Mouse (Mus musculus): ENCODE data around the gene Vars2.

Vars2 gene

DNA sequence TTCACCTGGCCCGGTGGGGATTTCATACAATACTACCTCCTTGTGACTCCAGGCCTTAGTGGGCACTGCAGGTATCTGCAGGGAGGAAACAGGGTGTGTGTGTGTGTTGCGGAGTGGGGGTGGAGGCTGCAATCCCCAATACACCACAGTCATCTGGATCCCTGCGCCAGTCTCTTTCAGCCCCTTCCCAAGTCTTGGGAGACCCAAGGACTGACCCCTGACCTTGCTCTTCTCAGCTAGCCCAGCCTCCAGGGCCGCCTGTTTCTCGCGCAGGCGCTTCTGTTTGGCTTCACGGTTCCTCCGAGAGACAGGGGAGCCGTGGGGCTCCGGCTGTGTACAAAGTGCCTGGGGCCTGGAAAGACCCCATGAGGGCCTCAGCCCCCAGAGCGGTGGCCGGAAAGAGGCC is 538 bp downstream of the Vars2 start:
- TF ChIP-seq CTCF (conservative IDR thresholded peaks at IDR 0.05; ENCODE audit: low read length) (no peak), POU5F1 (IDR thresholded peaks at IDR 0.05; ENCODE audit: borderline replicate concordance, low read length) (no peak), NANOG (IDR thresholded peaks at IDR 0.05; ENCODE audit: borderline replicate concordance, low read length) (no peak)
- Histone ChIP-seq H3K9me3 (ENCODE audit: low read length) (no peaks in the 10 kb centered on the region), H3K4me1 (replicated peaks; ENCODE audit: low read depth, low read length) (peaks cover 49% of the 10 kb centered on the region), H3K4me3 (replicated peaks; ENCODE audit: low read length) (peak overlapping the region; percentile 89), H3K36me3 (ENCODE audit: insufficient read depth, low read length) (peaks cover 77% of the 10 kb centered on the region), H3K27me3 (ENCODE audit: insufficient read depth, low read length) (no peaks in the 10 kb centered on the region)

DNA sequence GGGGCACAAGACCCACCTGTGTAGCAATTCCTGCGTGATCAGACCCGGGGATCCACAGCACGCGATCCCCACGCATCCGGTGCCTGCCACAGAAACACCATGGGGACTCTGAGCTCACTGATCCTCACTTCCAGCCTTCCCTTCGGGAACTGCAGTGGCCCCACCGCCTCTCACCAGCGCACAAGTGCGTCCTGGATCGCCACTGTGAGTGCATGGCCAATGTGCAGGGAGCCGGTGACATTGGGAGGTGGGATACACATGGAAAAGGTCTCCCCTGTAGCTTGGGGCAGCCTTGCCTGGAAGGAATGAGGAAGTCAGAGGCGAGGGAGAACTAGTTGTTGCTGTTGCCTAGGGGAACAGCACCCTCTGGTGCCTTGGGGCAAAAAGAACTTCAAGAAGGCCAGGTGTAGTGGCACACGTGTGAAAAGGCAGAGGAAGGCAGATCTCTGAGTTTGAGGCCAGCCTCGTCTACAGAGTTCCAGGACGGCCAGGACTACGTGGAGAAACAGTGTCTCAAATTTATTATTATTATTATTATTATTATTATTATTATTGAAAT is 1.4 kb downstream of the Vars2 start:
- no peaks in the 10 kb centered on the region for H3K9me3 ChIP-seq (ENCODE audit: low read length)
- H3K27me3 ChIP-seq (ENCODE audit: insufficient read depth, low read length), result no peaks in the 10 kb centered on the region
- TF ChIP-seq NANOG (IDR thresholded peaks at IDR 0.05; ENCODE audit: borderline replicate concordance, low read length) (no peak), CTCF (conservative IDR thresholded peaks at IDR 0.05; ENCODE audit: low read length) (peak; percentile 13; the same call in 1 of the 2 replicates)
- peak overlapping the region; percentile 46; the same call in 1 of the 2 replicates for H3K4me3 ChIP-seq (replicated peaks; ENCODE audit: low read length)
- H3K36me3 ChIP-seq (ENCODE audit: insufficient read depth, low read length), result peaks cover 77% of the 10 kb centered on the region
- peaks cover 46% of the 10 kb centered on the region for H3K4me1 ChIP-seq (replicated peaks; ENCODE audit: low read depth, low read length)

DNA sequence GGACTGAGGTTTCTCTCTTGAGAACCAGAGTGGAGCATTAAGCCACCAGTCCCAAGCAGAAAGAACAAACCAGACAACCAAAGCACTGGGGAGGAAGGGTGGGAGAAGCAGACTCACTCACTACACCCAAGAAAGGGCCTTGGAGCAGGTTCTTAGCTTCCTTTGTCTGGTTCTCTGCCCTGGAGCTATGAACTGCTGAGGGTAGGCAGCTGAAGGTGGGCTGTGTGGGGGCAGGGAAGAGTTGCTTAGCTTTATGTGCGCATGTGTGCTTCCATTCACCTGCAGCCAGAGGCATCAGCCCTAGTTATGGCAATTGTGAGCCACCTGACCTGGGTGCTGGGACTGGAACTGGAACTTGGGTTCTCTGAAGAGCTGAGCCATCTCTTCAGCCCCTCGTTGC is 14.3 kb downstream of the Vars2 start:
- Histone ChIP-seq H3K4me3 (replicated peaks; ENCODE audit: low read length) (no peak overlapping the region), H3K9me3 (ENCODE audit: low read length) (no peaks in the 10 kb centered on the region), H3K27me3 (ENCODE audit: insufficient read depth, low read length) (peaks cover 14% of the 10 kb centered on the region; the same call in 1 of the 2 replicates), H3K36me3 (ENCODE audit: insufficient read depth, low read length) (peaks cover 39% of the 10 kb centered on the region), H3K4me1 (replicated peaks; ENCODE audit: low read depth, low read length) (peaks cover 46% of the 10 kb centered on the region)
- TF ChIP-seq NANOG (IDR thresholded peaks at IDR 0.05; ENCODE audit: borderline replicate concordance, low read length), result no peak

DNA sequence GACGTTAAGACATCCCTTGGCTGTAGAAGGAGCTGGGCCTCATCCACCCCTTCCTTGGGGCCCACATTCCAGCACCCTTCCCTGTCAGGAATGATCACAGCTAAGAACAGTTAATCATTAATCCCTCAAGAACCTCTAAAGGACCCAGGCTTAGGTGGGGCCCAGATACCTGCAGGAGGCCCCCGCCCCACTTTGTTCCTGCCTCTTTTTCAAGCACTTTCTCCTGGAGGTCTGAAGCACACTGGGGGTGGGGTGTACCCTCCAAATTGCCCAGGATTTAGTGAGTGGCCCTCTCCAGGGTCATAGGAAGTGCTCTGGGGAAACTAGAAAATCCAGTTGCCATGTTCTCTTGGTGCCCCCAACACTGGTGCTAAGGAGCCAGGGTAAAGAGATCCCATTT is 18.0 kb downstream of the Vars2 start:
- H3K4me3 ChIP-seq (replicated peaks; ENCODE audit: low read length), result no peak overlapping the region
- TF ChIP-seq NANOG (IDR thresholded peaks at IDR 0.05; ENCODE audit: borderline replicate concordance, low read length) (no peak), POU5F1 (IDR thresholded peaks at IDR 0.05; ENCODE audit: borderline replicate concordance, low read length) (no peak), CTCF (conservative IDR thresholded peaks at IDR 0.05; ENCODE audit: low read length) (no peak)
- H3K27me3 ChIP-seq (ENCODE audit: insufficient read depth, low read length), result peaks cover 31% of the 10 kb centered on the region
- H3K9me3 ChIP-seq (ENCODE audit: low read length), result no peaks in the 10 kb centered on the region; the same call in 1 of the 2 replicates
- peaks cover 37% of the 10 kb centered on the region for H3K4me1 ChIP-seq (replicated peaks; ENCODE audit: low read depth, low read length)
- peaks cover 2% of the 10 kb centered on the region; the same call in 1 of the 2 replicates for H3K36me3 ChIP-seq (ENCODE audit: insufficient read depth, low read length)

DNA sequence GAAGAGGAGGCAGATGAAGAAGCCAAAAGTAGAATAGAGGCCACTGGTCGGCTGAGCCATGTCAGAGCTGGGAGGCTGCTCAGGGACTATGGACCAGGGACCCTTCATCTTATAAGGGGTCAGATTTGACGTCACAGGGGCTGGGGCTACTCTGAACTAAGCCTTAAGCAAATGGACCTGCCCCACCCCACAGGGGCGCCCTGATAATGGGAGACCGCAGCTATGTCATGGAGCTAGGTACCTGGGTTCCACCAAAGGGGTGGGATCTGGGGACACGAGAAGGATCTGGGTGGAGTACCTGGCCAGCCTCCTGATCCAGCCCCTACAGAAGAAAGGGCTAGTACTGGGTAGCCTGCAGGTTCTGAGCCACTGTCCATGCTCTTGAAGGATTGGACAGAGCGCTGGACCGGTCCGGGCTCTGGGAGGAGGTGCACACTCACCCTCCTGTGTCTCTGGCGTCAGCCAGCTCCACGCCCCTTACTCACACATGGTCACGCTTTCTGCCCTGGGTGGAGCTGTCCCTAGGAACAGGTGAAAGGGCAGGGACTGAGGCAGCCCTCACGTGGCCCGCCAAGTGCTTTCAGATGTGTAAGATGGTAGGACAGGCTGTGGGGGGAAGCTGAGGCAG is 23.7 kb downstream of the Vars2 start, which contains the start of gene Mucl3:
TSS of gene Mucl3 (minus strand) at position 87 of the 628 bp plus-strand sequence.
- TF ChIP-seq CTCF (conservative IDR thresholded peaks at IDR 0.05; ENCODE audit: low read length), result no peak
- TF ChIP-seq NANOG (IDR thresholded peaks at IDR 0.05; ENCODE audit: borderline replicate concordance, low read length), result no peak
- no peak for TF ChIP-seq POU5F1 (IDR thresholded peaks at IDR 0.05; ENCODE audit: borderline replicate concordance, low read length)
- H3K4me3 ChIP-seq (replicated peaks; ENCODE audit: low read length), result no peak within 1 kb of the TSS
- H3K4me1 ChIP-seq (replicated peaks; ENCODE audit: low read depth, low read length), result peaks cover 13% of the 10 kb centered on the region
- no peaks in the 10 kb centered on the region for H3K36me3 ChIP-seq (ENCODE audit: insufficient read depth, low read length)
- H3K27me3 ChIP-seq (ENCODE audit: insufficient read depth, low read length), result peaks cover 43% of the 10 kb centered on the region
- H3K9me3 ChIP-seq (ENCODE audit: low read length), result no peaks in the 10 kb centered on the region; the same call in 1 of the 2 replicates

DNA sequence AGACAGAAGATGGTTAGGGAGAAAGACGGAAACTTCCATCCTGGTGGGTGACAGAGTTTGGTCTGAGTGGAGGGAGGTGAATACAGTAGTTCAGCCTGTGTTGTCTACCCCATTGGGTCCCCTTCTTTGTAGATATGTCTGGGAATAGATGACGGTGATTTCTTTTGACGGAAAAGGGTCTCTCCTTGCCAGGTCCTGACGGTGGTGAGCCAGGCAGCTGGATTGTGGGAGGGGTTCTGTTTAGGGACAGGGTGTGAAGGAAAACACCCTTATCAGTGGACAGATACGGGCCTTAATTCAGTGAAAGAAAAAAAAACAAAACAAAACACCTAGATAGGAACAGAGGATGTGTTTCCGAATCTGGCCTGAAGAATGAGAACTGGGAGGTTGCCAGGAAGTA is 28.0 kb downstream of the Vars2 start:
- peaks cover 35% of the 10 kb centered on the region for H3K4me1 ChIP-seq (replicated peaks; ENCODE audit: low read depth, low read length)
- peaks cover 27% of the 10 kb centered on the region for H3K27me3 ChIP-seq (ENCODE audit: insufficient read depth, low read length)
- TF ChIP-seq POU5F1 (IDR thresholded peaks at IDR 0.05; ENCODE audit: borderline replicate concordance, low read length), result no peak
- no peak for TF ChIP-seq CTCF (conservative IDR thresholded peaks at IDR 0.05; ENCODE audit: low read length)
- no peak overlapping the region for H3K4me3 ChIP-seq (replicated peaks; ENCODE audit: low read length)
- H3K9me3 ChIP-seq (ENCODE audit: low read length), result no peaks in the 10 kb centered on the region
- H3K36me3 ChIP-seq (ENCODE audit: insufficient read depth, low read length), result no peaks in the 10 kb centered on the region

DNA sequence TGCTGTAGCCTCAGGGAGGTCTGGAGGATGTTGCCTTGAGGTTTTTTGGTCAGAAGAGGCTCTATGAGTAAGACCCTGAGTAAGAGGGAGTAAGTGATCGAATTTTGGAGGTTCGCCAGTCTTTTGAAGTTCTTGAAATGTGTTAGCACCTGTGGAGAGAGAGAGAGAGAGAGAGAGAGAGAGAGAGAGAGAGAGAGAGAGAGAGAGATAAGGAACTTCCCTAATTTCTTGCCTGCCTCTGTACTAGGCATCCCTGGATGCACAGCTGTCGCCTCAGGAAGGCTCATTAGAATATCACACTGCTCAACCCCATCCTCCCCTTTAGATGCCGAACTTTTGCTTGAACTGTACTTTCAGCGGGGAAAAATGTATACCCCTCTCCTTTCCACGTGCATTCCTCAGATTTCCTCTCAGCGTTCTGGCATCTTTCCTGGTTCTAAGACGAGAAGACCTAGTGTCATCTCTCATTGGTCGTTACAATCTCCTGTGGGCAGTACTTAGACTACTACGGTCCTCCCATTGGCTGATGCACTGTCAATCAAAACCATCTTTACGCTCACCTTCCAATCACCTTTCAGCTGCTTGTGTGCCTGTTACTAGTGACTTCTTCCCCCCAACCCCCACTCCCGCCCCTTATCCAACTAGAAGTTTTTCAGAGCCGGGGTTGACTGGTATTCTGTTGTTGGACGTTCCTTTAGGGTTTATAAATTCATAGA is 28.8 kb downstream of the Vars2 start:
- TF ChIP-seq POU5F1 (IDR thresholded peaks at IDR 0.05; ENCODE audit: borderline replicate concordance, low read length) (no peak), NANOG (IDR thresholded peaks at IDR 0.05; ENCODE audit: borderline replicate concordance, low read length) (no peak), CTCF (conservative IDR thresholded peaks at IDR 0.05; ENCODE audit: low read length) (no peak)
- H3K4me1 ChIP-seq (replicated peaks; ENCODE audit: low read depth, low read length), result peaks cover 40% of the 10 kb centered on the region
- H3K36me3 ChIP-seq (ENCODE audit: insufficient read depth, low read length), result no peaks in the 10 kb centered on the region
- peaks cover 20% of the 10 kb centered on the region for H3K27me3 ChIP-seq (ENCODE audit: insufficient read depth, low read length)
- H3K4me3 ChIP-seq (replicated peaks; ENCODE audit: low read length), result no peak overlapping the region
- H3K9me3 ChIP-seq (ENCODE audit: low read length), result no peaks in the 10 kb centered on the region

DNA sequence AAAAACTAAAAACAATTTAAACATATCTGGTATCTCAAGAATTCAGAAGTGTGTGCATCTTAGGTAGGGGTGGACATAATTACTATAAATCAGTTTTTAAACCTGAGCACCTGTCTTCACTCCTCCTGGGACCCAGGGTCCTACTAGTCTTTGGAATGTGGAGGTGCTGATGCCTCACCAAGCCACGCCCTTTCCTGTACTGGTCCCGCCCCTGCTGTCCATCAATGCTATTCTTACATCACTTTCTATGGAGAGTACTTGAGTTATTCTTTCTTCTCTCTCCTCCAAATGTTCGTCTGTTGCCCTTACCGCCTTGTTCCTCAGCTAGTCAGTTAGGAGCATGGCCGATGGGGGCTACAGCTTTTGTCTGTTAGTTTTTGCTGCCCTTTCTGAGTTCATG is 31.0 kb downstream of the Vars2 start:
- TF ChIP-seq NANOG (IDR thresholded peaks at IDR 0.05; ENCODE audit: borderline replicate concordance, low read length), result no peak
- no peak for TF ChIP-seq CTCF (conservative IDR thresholded peaks at IDR 0.05; ENCODE audit: low read length)
- TF ChIP-seq POU5F1 (IDR thresholded peaks at IDR 0.05; ENCODE audit: borderline replicate concordance, low read length), result no peak
- Histone ChIP-seq H3K9me3 (ENCODE audit: low read length) (no peaks in the 10 kb centered on the region), H3K27me3 (ENCODE audit: insufficient read depth, low read length) (peaks cover 4% of the 10 kb centered on the region; the same call in 1 of the 2 replicates), H3K4me1 (replicated peaks; ENCODE audit: low read depth, low read length) (peaks cover 33% of the 10 kb centered on the region), H3K36me3 (ENCODE audit: insufficient read depth, low read length) (no peaks in the 10 kb centered on the region), H3K4me3 (replicated peaks; ENCODE audit: low read length) (no peak overlapping the region)
